Mouse (Mus musculus) small intestine, adult 2 months (tissue): ENCODE measurements around the gene Hs3st3b1.

ENCODE experiments used
- CTCF ChIP-seq: fragments of 200-500 bp; IDR thresholded peaks from 2 replicates; pipeline ENCODE4 v1.5.1; 2012; ENCODE audit warnings: low read depth, mild to moderate bottlenecking, control low read depth, inconsistent platforms, low read length, moderate library complexity, mixed read lengths; ENCODE audit not compliant: insufficient replicate concordance, insufficient read length; ENCODE audit errors: extremely low read depth
- POLR2A ChIP-seq: fragments of 200-500 bp; IDR thresholded peaks from 2 replicates; pipeline ENCODE4 v1.6.1; 2012; ENCODE audit warnings: low read depth, mild to moderate bottlenecking, control low read depth, inconsistent platforms, low read length, moderate library complexity

DNA sequence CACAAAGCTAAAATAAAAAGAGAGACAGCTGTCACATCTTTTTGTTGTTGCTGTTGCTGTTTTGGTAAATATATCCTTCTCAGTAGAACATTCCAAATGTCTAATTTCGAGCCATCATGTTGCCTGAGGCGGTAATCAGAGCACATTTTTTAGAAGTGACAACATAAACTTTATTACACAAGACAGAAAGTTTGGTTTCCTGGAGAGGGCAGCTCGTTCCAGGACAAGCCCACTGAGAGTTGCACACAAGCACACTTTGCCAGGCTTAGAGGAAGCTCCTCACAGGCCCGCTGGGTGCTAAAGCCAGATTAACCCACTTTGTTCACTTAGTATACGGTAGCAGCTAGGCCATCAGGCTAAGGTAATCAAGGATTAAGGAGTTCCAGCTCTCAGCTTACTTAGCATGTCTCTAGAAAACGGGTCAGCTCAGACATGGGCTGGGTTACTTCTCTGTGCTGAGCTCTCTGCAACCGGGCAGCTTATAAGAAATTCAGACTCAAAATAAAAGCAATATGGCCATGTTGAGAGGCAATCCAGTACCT is 30.5 kb downstream of the Hs3st3b1 start:
- TF ChIP-seq CTCF: no peak
- no peak for TF ChIP-seq POLR2A
